Comparison of ENCODE assay signal across 15 mouse cellular contexts in genomic region chr10:93041850-93042249, GRCm38 (mm10). TPM values are rescaled to one million over a fixed set of nuclear protein-coding genes. Genes with fewer than 3 reads are reported as not detected.
"Had no signal": no experiment of that assay in that cellular context is flagged by ENCODE, and none has a peak within 500 bp of the region (broad histone marks: within the 10 kb centered on the region; RNA-seq: fewer than 3 reads in every experiment).

No protein-coding gene starts in this region.

- H3K27ac ChIP-seq: limb, embryonic 12.5 days; liver, embryonic 13.5 days; lung, embryonic 15.5 days; macrophage; midbrain, embryonic 12.5 days; neural tube, embryonic 12.5 days; stomach, embryonic 15.5 days had no signal

- DNase-seq: kidney, adult 11 months; kidney, adult 9 months; kidney, postnatal 25 days; layer of hippocampus, adult 9-11 months; layer of hippocampus, postnatal 36 days; liver; liver, embryonic 13.5 days; liver, postnatal 0 days; lung, postnatal 14 days had no signal

- H3K4me1 ChIP-seq: limb, embryonic 12.5 days; liver, embryonic 13.5 days; lung, embryonic 15.5 days; midbrain, embryonic 12.5 days; neural tube, embryonic 12.5 days; stomach, embryonic 15.5 days had no signal

- ATAC-seq: liver, postnatal 0 days had no signal

- H3K4me3 ChIP-seq: limb, embryonic 12.5 days; liver, embryonic 13.5 days; lung, embryonic 15.5 days; midbrain, embryonic 12.5 days; neural tube, embryonic 12.5 days; stomach, embryonic 15.5 days had no signal

- H3K27me3 ChIP-seq: limb, embryonic 12.5 days; liver, embryonic 13.5 days; lung, embryonic 15.5 days; midbrain, embryonic 12.5 days; neural tube, embryonic 12.5 days; stomach, embryonic 15.5 days had no signal

- H3K4me2 ChIP-seq: limb, embryonic 12.5 days; liver, embryonic 13.5 days; lung, embryonic 15.5 days; midbrain, embryonic 12.5 days; neural tube, embryonic 12.5 days; stomach, embryonic 15.5 days had no signal

- H3K36me3 ChIP-seq: limb, embryonic 12.5 days; liver, embryonic 13.5 days; lung, embryonic 15.5 days; midbrain, embryonic 12.5 days; neural tube, embryonic 12.5 days; stomach, embryonic 15.5 days had no signal

- H3K9ac ChIP-seq: limb, embryonic 12.5 days; liver, embryonic 13.5 days; liver, postnatal 0 days; lung, embryonic 15.5 days; midbrain, embryonic 12.5 days; neural tube, embryonic 12.5 days; stomach, embryonic 15.5 days had no signal

- H3K9me3 ChIP-seq: limb, embryonic 12.5 days; liver, embryonic 13.5 days; lung, embryonic 15.5 days; midbrain, embryonic 12.5 days; neural tube, embryonic 12.5 days; stomach, embryonic 15.5 days had no signal

RNA-seq across cellular contexts. Expression of gene Cfap54, which starts 39.6 kb away (rescaled TPM):
- polyA plus RNA-seq: macrophage had no signal
